Mouse (Mus musculus) CH12.LX (cell line): ENCODE measurements around the gene Ago4. TPM values are rescaled to one million over a fixed set of nuclear protein-coding genes. Genes with fewer than 3 reads are reported as not detected.

Source experiments
- DNase-seq: peaks from one replicate; pipeline ENCODE4 v3.0.0-alpha.2; 2013; ENCODE audit errors: extremely low read depth
- H3K27ac ChIP-seq: 2 replicates; pipeline ENCODE4 v1.5.1; 2012; ENCODE audit warnings: low read depth, mild to moderate bottlenecking, control low read depth, moderate library complexity; ENCODE audit not compliant: insufficient read depth
- H3K27me3 ChIP-seq: replicated peaks from 2 replicates; pipeline ENCODE3; 2012; ENCODE audit warnings: inconsistent platforms
- H3K36me3 ChIP-seq, 2 experiments: replicated peaks in 1 of 2; 2 replicates each; pipeline versions ENCODE3 to v1.6.1; 2012; ENCODE audit warnings: inconsistent platforms in 1 of 2, low read length in 1 of 2, mild to moderate bottlenecking in 1 of 2, mixed read lengths in 1 of 2, moderate library complexity in 1 of 2; ENCODE audit not compliant: control insufficient read depth in 1 of 2, insufficient read depth in 1 of 2
- H3K4me1 ChIP-seq, 2 experiments: 2 replicates each; pipeline ENCODE4 v1.6.1; 2012; ENCODE audit warnings: inconsistent platforms in 1 of 2, moderate library complexity in 1 of 2; ENCODE audit not compliant: insufficient read depth in 2 of 2, control insufficient read depth in 1 of 2
- H3K4me2 ChIP-seq: 2 replicates; pipeline ENCODE4 v1.6.1; 2012; ENCODE audit warnings: low read depth, mild to moderate bottlenecking, control low read depth; ENCODE audit not compliant: poor library complexity, insufficient read depth, severe bottlenecking
- H3K4me3 ChIP-seq, 3 experiments: fragments of 150-350 bp in 1 of 3; sonication (generic) in 1 of 3; replicated peaks in 1 of 3; 2 replicates each; pipeline versions ENCODE3 to v1.5.1; 2011 to 2012; ENCODE audit warnings: low read depth in 2 of 3, low read length in 2 of 3, mild to moderate bottlenecking in 2 of 3, moderate library complexity in 2 of 3, control low read depth in 1 of 3, improper control_type of control experiment in 1 of 3, inconsistent platforms in 1 of 3, mixed read lengths in 1 of 3; ENCODE audit not compliant: poor library complexity in 1 of 3
- H3K79me2 ChIP-seq: replicated peaks from 2 replicates; pipeline ENCODE4 v1.6.1; 2012; ENCODE audit warnings: mild to moderate bottlenecking, moderate library complexity; ENCODE audit not compliant: control insufficient read depth, poor library complexity, insufficient read depth, severe bottlenecking; ENCODE audit errors: extremely low read depth
- H3K9ac ChIP-seq: 2 replicates; pipeline ENCODE4 v1.6.1; 2012; ENCODE audit warnings: low read depth, mild to moderate bottlenecking, control low read depth, moderate library complexity; ENCODE audit not compliant: insufficient read depth
- H3K9me3 ChIP-seq: replicated peaks from 2 replicates; pipeline ENCODE3; 2012; ENCODE audit warnings: low read length, inconsistent platforms, mixed read lengths
- BHLHE40 ChIP-seq: IDR thresholded peaks from 2 replicates; pipeline ENCODE4 v1.6.1; 2011; ENCODE audit warnings: mild to moderate bottlenecking, low read depth, low read length, improper control_type of control experiment
- HCFC1 ChIP-seq: IDR thresholded peaks from 2 replicates; pipeline ENCODE4 v1.6.1; 2012; ENCODE audit warnings: low read depth, mild to moderate bottlenecking, inconsistent platforms, low read length, improper control_type of control experiment
- JUN ChIP-seq: IDR thresholded peaks from 2 replicates; pipeline ENCODE4 v1.6.1; 2011; ENCODE audit warnings: low read depth, mild to moderate bottlenecking, low read length, improper control_type of control experiment, moderate library complexity; ENCODE audit not compliant: insufficient read depth
- MAZ ChIP-seq: IDR thresholded peaks from 2 replicates; pipeline ENCODE4 v1.6.1; 2012; ENCODE audit warnings: low read depth, mild to moderate bottlenecking, inconsistent platforms, low read length, improper control_type of control experiment, moderate library complexity
- POLR2AphosphoS2 ChIP-seq: IDR thresholded peaks from 2 replicates; pipeline ENCODE4 v1.6.1; 2011; ENCODE audit warnings: low read depth, low read length, improper control_type of control experiment
- RAD21 ChIP-seq: IDR thresholded peaks from 2 replicates; pipeline ENCODE4 v1.6.1; 2011; ENCODE audit warnings: low read depth, mild to moderate bottlenecking, low read length, improper control_type of control experiment, moderate library complexity
- UBTF ChIP-seq: IDR thresholded peaks from 2 replicates; pipeline ENCODE4 v1.6.1; 2012; ENCODE audit warnings: low read depth, mild to moderate bottlenecking, inconsistent platforms, low read length, improper control_type of control experiment, moderate library complexity
- ZKSCAN1 ChIP-seq: IDR thresholded peaks from 2 replicates; pipeline ENCODE4 v1.6.1; 2012; ENCODE audit warnings: low read depth, inconsistent platforms, low read length, improper control_type of control experiment, borderline replicate concordance
- ZMIZ1 ChIP-seq: IDR thresholded peaks from 2 replicates; pipeline ENCODE4 v1.6.1; 2012; ENCODE audit warnings: low read depth, mild to moderate bottlenecking, inconsistent platforms, low read length, improper control_type of control experiment
- dilution Hi-C: fragments of 300-500 bp; cut with MboI; formaldehyde crosslinking; loops from 2 replicates; pipeline ENCODE4 v1.14.3; 2020; ENCODE audit warnings: low sequenced_read_pairs; ENCODE audit not compliant: extremely low pct_unique_long_range_greater_than_20kb, extremely low pct_ligation_motif_present
- in situ Hi-C: fragments of 300-500 bp; cut with MboI; formaldehyde crosslinking; loops from 3 replicates; pipeline ENCODE4 v1.14.3; 2019; ENCODE audit warnings: low sequenced_read_pairs, low pct_ligation_motif_present, low pct_unique_long_range_greater_than_20kb, mixed read lengths
- polyA plus RNA-seq: library from polyadenylated mRNA; unstranded; fragments of >175 nt; gene quantifications from 2 replicates; pipeline ENCODE4 v1.2.1, GENCODE M21; 2012; ENCODE audit warnings: low read depth; ENCODE audit not compliant: insufficient read length
- total RNA-seq, 2 experiments: library from RNA; depleted of rRNA; stranded (reverse); fragments of 300-350 nt in 1 of 2; fragments of >200 nt in 1 of 2; gene quantifications; 2 replicates each; pipeline ENCODE4 v1.2.3; 2012 to 2014

Ago4 gene
- total and polyA plus RNA-seq, 3 experiments, result 1.2 to 2.6 (median 1.3) TPM

DNA sequence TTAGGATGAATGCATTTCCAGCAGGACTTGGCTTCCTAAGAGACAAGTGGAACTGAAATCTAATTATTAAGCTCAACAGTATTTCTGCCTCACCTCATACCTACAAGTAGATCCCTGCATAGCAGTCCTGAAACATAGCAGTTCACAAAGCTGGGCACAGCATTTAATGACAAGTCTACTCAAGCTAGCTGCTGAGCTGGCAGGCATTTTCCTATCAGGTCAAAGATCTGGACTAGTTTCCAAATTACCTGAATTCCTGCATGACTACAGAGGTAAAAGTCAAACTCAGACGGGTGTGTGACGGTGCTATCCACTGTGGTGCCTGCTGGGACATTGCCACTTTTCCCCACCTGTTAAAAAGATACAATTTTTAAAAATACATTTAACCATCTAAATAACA lies 36.3 kb downstream of the Ago4 start:
- no peak for DNase-seq
- H3K27ac ChIP-seq, result no peak overlapping the region
- no peaks in the 10 kb centered on the region for H3K27me3 ChIP-seq
- dilution Hi-C loops, result no loop called here
- no peaks in the 10 kb centered on the region for H3K79me2 ChIP-seq
- no peak overlapping the region for H3K4me2 ChIP-seq
- H3K9ac ChIP-seq, result no peak overlapping the region
- H3K4me3 ChIP-seq, result no peak overlapping the region
- in situ Hi-C loops, result no loop called here
- no peaks in the 10 kb centered on the region for H3K4me1 ChIP-seq
- H3K9me3 ChIP-seq, result no peaks in the 10 kb centered on the region
- H3K36me3 ChIP-seq, result peaks cover 4 to 5% of the 10 kb centered on the region in 2 experiments
- TF ChIP-seq BHLHE40 (no peak), UBTF (no peak), RAD21 (no peak)

- Histone ChIP-seq H3K4me1 (0 out of 4 replicates have a peak, but pooled peaks cover 0 to 4% of the 10 kb centered on the region in 2 experiments), H3K36me3 (peaks cover 4 to 5% of the 10 kb centered on the region in 2 experiments), H3K27ac (no peak overlapping the region), H3K27me3 (no peaks in the 10 kb centered on the region), H3K79me2 (no peaks in the 10 kb centered on the region), H3K4me3 (no peak overlapping the region), H3K9me3 (no peaks in the 10 kb centered on the region), H3K4me2 (no peak overlapping the region), H3K9ac (no peak overlapping the region)
- TF ChIP-seq HCFC1, result no peak
- no peak for TF ChIP-seq JUN
- TF ChIP-seq ZKSCAN1, result no peak
- no peak for TF ChIP-seq POLR2AphosphoS2
- DNase-seq, result no peak
- dilution Hi-C loops, result no loop called here
- in situ Hi-C loops, result no loop called here
These were observed 37.1 kb downstream of the Ago4 start for GRCm38 (mm10) chr4:126495942-126496790.

GRCm38 (mm10) chr4:126495453-126495852 lies 37.8 kb downstream of the Ago4 start:
- H3K9ac ChIP-seq, result no peak overlapping the region
- H3K27ac ChIP-seq, result no peak overlapping the region
- no peak overlapping the region for H3K4me2 ChIP-seq
- dilution Hi-C loops (no loop called here), in situ Hi-C loops (no loop called here)
- 0 out of 4 replicates have a peak, but pooled peaks cover 0 to 4% of the 10 kb centered on the region in 2 experiments for H3K4me1 ChIP-seq
- peaks cover 4 to 5% of the 10 kb centered on the region in 2 experiments for H3K36me3 ChIP-seq
- TF ChIP-seq MAZ (no peak), ZMIZ1 (no peak), BHLHE40 (no peak)
- H3K27me3 ChIP-seq, result no peaks in the 10 kb centered on the region
- no peaks in the 10 kb centered on the region for H3K79me2 ChIP-seq
- DNase-seq, result no peak
- no peak overlapping the region for H3K4me3 ChIP-seq
- no peaks in the 10 kb centered on the region for H3K9me3 ChIP-seq
